Mouse (Mus musculus): ENCODE results near the gene Usp51.
"Not testable (repeated sequence)": the region's sequence is repeated elsewhere in the genome, so short reads cannot be mapped to it uniquely, and the experiment has no call there.

Gene Usp51

GRCm38 (mm10) chrX:153006387-153006841 is at the start of gene Usp51:
Gene Usp51, plus strand, starts transcription at chrX:153006469.
- in situ Hi-C loops (cut with MboI, MseI) = no loop called here

- in situ Hi-C loops (cut with MboI, MseI) = no loop called here
Measured at GRCm38 (mm10) chrX:152969606-152970005, 36.7 kb upstream of the Usp51 start.

- in situ Hi-C loops (cut with MboI, MseI) = not testable (repeated sequence)
Measured at GRCm38 (mm10) chrX:152973476-152974203, 32.6 kb upstream of the Usp51 start.

GRCm38 (mm10) chrX:152974204-152974661 is 32.0 kb upstream of the Usp51 start:
- in situ Hi-C loops (cut with MboI, MseI) = no loop called here

- in situ Hi-C loops (cut with MboI, MseI) = no loop called here
Measured at GRCm38 (mm10) chrX:152976538-152976937, 29.7 kb upstream of the Usp51 start.

- in situ Hi-C loops (cut with MboI, MseI) = no loop called here
Measured at GRCm38 (mm10) chrX:152985009-152985408, 21.3 kb upstream of the Usp51 start.

- in situ Hi-C loops (cut with MboI, MseI) = loop anchor here (5.0 kb wide), 1 partner anchor 37 kb away; no protein-coding TSS in a partner anchor
Measured at GRCm38 (mm10) chrX:152989852-152990251, 16.4 kb upstream of the Usp51 start.

- in situ Hi-C loops (cut with MboI, MseI) = not testable (repeated sequence)
Measured at GRCm38 (mm10) chrX:152996105-152996504, 10.2 kb upstream of the Usp51 start.

GRCm38 (mm10) chrX:153007021-153007684 is 884 bp downstream of the Usp51 start:
- in situ Hi-C loops (cut with MboI, MseI) = no loop called here

- in situ Hi-C loops (cut with MboI, MseI) = no loop called here
Measured at GRCm38 (mm10) chrX:153007685-153008047, 1.4 kb downstream of the Usp51 start.

- in situ Hi-C loops (cut with MboI, MseI) = loop anchor here (5.0 kb wide), 1 partner anchor 33 kb away; no protein-coding TSS in a partner anchor
Measured at GRCm38 (mm10) chrX:153025255-153025654, 19.0 kb downstream of the Usp51 start.

- in situ Hi-C loops (cut with MboI, MseI) = loop anchor here (5.0 kb wide), 1 partner anchor 33 kb away; no protein-coding TSS in a partner anchor
Measured at GRCm38 (mm10) chrX:153025709-153026108, 19.4 kb downstream of the Usp51 start.

- in situ Hi-C loops (cut with MboI, MseI) = not testable (repeated sequence)
Measured at GRCm38 (mm10) chrX:153031547-153031946, 25.3 kb downstream of the Usp51 start.

GRCm38 (mm10) chrX:153037087-153037971 is 31.1 kb downstream of the Usp51 start, which contains the start of gene Mageh1:
Gene Mageh1, minus strand, starts transcription at chrX:153037575.
- in situ Hi-C loops (cut with MboI, MseI) = no loop called here

- in situ Hi-C loops (cut with MboI, MseI) = not testable (repeated sequence)
Measured at GRCm38 (mm10) chrX:153037972-153038744, 31.9 kb downstream of the Usp51 start.

All from T-helper 17 cell (primary cell).